Mouse (Mus musculus) embryonic facial prominence, embryonic 10.5 days (tissue): ENCODE measurements around the gene Sept11. TPM values are rescaled to one million over a fixed set of nuclear protein-coding genes. Genes with fewer than 3 reads are reported as not detected.
A peak's percentile ranks its signal among the peaks of the same experiment; 100 is the strongest.

ENCODE experiments used
- DNase-seq: peaks from one replicate; pipeline ENCODE4 v3.0.0-alpha.2; 2017; ENCODE audit warnings: low spot score
- H3K27ac ChIP-seq: fragments of 300-500 bp; sonication (generic); replicated peaks from 2 replicates; pipeline ENCODE4 v1.5.1; 2016; ENCODE audit warnings: mild to moderate bottlenecking
- H3K27me3 ChIP-seq: fragments of 300-500 bp; sonication (generic); replicated peaks from 2 replicates; pipeline ENCODE4 v1.6.1; 2016; ENCODE audit warnings: low read depth, mild to moderate bottlenecking; ENCODE audit not compliant: poor library complexity, severe bottlenecking
- H3K36me3 ChIP-seq: fragments of 300-500 bp; sonication (generic); replicated peaks from 2 replicates; pipeline ENCODE4 v1.6.1; 2016; ENCODE audit warnings: mild to moderate bottlenecking, moderate library complexity
- H3K4me1 ChIP-seq: fragments of 300-500 bp; sonication (generic); 2 replicates; pipeline ENCODE4 v1.6.1; 2016
- H3K4me3 ChIP-seq: fragments of 300-500 bp; sonication (generic); 2 replicates; pipeline ENCODE4 v1.5.1; 2016; ENCODE audit warnings: mild to moderate bottlenecking, moderate library complexity
- H3K9me3 ChIP-seq: fragments of 300-500 bp; sonication (generic); 2 replicates; pipeline ENCODE4 v1.6.1; 2016; ENCODE audit warnings: mild to moderate bottlenecking
- WGBS: fragments of 180-500 bp; shearing (Covaris S2); methylation state at CpG from one replicate; pipeline ENCODE4 v1.1.7; 2016; 5-methylcytosine and 5-hydroxymethylcytosine counted together
- polyA plus RNA-seq: library from polyadenylated mRNA; unstranded; fragments of >200 nt; fragmentation: Nextera tagmentation; extraction: Ambion mirVana; gene quantifications from 2 replicates; pipeline ENCODE4 v1.2.1, GENCODE M21; 2016

Sept11 gene
- polyA plus RNA-seq, 1 experiment from 2014 or later = 294 TPM

DNA sequence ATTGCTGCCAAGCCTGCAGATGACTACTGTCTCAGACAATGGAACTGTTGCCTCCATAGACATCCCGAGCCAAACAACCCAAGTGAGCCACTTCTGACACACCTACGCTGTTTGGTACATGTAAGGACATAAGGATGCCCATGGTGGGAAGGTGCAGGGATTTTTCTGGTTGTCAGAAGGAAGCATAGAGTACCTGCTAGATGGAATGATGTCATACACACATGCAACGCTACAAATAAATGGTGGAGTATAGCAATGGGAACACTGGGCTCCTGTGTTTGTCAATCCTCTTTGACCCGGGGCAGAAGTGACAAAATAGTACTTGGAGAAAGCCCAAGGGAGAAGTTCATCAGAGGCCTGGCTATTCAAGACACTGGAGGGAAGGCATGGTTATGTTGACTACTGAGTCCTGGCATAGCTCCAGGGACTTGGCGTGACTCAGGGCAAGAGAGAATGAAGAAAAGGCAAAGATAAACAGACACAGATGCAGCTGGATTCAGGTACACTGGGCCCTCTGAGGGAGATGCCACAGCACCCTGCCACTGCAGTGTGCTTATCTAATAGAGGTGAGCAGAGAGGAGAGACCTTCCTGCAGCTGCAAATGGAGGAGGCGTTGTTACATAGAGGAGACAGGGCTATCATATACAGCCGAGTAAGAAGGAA, 15.4 kb upstream of the Sept11 start:
- Histone ChIP-seq H3K36me3 (no peaks in the 10 kb centered on the region), H3K27me3 (no peaks in the 10 kb centered on the region), H3K27ac (no peak overlapping the region), H3K4me1 (peaks cover 19% of the 10 kb centered on the region), H3K4me3 (no peak overlapping the region), H3K9me3 (no peaks in the 10 kb centered on the region)
- 82% methylated on average over 7 of the region's 7 CpGs for WGBS
- DNase-seq = no peak

DNA sequence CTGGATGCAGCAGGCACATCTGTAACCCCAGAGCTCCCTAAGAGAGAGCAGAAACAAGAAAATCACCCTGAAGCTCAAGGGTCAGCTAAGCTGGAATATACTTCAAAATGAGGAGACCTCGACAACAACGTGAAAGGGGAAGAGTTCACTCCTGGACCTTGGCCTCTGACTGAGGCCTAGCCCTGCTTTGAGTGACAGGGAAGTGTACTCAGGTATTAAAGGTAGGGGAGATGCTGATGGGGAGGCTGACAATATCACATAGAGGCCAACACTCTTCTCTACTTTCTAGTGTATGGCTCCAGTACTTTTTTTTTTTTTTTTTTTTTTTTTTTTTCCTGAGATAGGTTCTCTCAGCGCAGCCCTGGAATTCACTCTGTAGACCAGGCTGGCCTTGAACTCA, 13.6 kb upstream of the Sept11 start:
- DNase-seq = no peak
- Histone ChIP-seq H3K27me3 (no peaks in the 10 kb centered on the region), H3K4me3 (no peak overlapping the region), H3K27ac (no peak overlapping the region), H3K4me1 (peaks cover 19% of the 10 kb centered on the region), H3K9me3 (no peaks in the 10 kb centered on the region), H3K36me3 (no peaks in the 10 kb centered on the region)
- 85% methylated on average over 3 of the region's 3 CpGs for WGBS

- H3K36me3 ChIP-seq = no peaks in the 10 kb centered on the region
- no peaks in the 10 kb centered on the region for H3K27me3 ChIP-seq
- peaks cover 9% of the 10 kb centered on the region for H3K4me1 ChIP-seq
- no peak overlapping the region for H3K27ac ChIP-seq
- no peak overlapping the region for H3K4me3 ChIP-seq
- 61% methylated on average over 4 of the region's 4 CpGs for WGBS
- H3K9me3 ChIP-seq = no peaks in the 10 kb centered on the region
- DNase-seq = no peak
Measured at GRCm38 (mm10) chr5:93085015-93085598, 8.1 kb upstream of the Sept11 start.

GRCm38 (mm10) chr5:93085900-93086299, 7.3 kb upstream of the Sept11 start:
- Histone ChIP-seq H3K4me1 (peaks cover 5% of the 10 kb centered on the region; the same call in 1 of the 2 replicates), H3K4me3 (no peak overlapping the region), H3K36me3 (no peaks in the 10 kb centered on the region), H3K27me3 (no peaks in the 10 kb centered on the region), H3K27ac (no peak overlapping the region), H3K9me3 (no peaks in the 10 kb centered on the region)
- no peak for DNase-seq
- WGBS = 88% methylated on average over 4 of the region's 4 CpGs

GRCm38 (mm10) chr5:93091266-93091665, 2.0 kb upstream of the Sept11 start:
- Histone ChIP-seq H3K36me3 (no peaks in the 10 kb centered on the region), H3K4me3 (peak overlapping the region; percentile 81), H3K27me3 (no peaks in the 10 kb centered on the region), H3K9me3 (no peaks in the 10 kb centered on the region), H3K27ac (no peak overlapping the region), H3K4me1 (peaks cover 44% of the 10 kb centered on the region)
- WGBS = 84% methylated on average over 3 of the region's 3 CpGs
- no peak for DNase-seq

- Histone ChIP-seq H3K27me3 (no peaks in the 10 kb centered on the region), H3K36me3 (0 out of 2 replicates have a peak, but pooled peaks cover under 1% of the 10 kb centered on the region), H3K9me3 (no peaks in the 10 kb centered on the region), H3K27ac (peak overlapping the region; percentile 97), H3K4me1 (peaks cover 54% of the 10 kb centered on the region), H3K4me3 (peak overlapping the region; percentile 81)
- DNase-seq = peak; percentile 60
- WGBS = 7% methylated on average over 28 of the region's 28 CpGs
Measured at GRCm38 (mm10) chr5:93092147-93092781, 973 bp upstream of the Sept11 start.

- WGBS = under 1% methylated on average over 50 of the region's 50 CpGs
- DNase-seq = peak; percentile 70
- H3K4me1 ChIP-seq = peaks cover 67% of the 10 kb centered on the region
Measured at GRCm38 (mm10) chr5:93093638-93094527, 646 bp downstream of the Sept11 start.

DNA sequence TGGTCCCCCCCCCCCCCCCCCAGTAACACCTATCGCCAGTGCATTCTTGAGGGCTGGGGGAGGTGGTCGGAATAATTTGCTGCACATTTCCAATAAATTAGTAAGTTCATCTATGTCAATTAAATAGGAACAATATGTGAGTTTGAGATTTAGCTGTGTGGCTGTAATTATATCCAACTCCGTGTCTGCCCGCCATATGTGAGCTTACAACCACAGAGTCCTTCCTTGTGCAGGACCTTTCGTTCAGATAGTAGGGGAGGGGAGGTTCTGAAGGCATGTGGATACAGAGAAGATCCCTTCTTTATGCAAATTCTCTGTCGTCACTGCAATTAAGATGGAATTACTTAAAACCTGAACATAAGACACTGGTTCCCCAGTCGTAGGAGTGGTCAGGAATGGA, 2.1 kb downstream of the Sept11 start:
- Histone ChIP-seq H3K4me3 (peak overlapping the region; percentile 81), H3K27me3 (no peaks in the 10 kb centered on the region), H3K4me1 (peaks cover 78% of the 10 kb centered on the region), H3K27ac (peak overlapping the region; percentile 97), H3K9me3 (no peaks in the 10 kb centered on the region), H3K36me3 (peaks cover 26% of the 10 kb centered on the region)
- DNase-seq = peak; percentile 42
- 33% methylated on average over 7 of the region's 7 CpGs for WGBS

More at GRCm38 (mm10) chr5:93093638-93094527, 646 bp downstream of the Sept11 start:
- Histone ChIP-seq H3K36me3 (peaks cover 15% of the 10 kb centered on the region), H3K27me3 (no peaks in the 10 kb centered on the region), H3K4me3 (peak overlapping the region; percentile 81), H3K27ac (peak overlapping the region; percentile 97), H3K9me3 (no peaks in the 10 kb centered on the region)

DNA sequence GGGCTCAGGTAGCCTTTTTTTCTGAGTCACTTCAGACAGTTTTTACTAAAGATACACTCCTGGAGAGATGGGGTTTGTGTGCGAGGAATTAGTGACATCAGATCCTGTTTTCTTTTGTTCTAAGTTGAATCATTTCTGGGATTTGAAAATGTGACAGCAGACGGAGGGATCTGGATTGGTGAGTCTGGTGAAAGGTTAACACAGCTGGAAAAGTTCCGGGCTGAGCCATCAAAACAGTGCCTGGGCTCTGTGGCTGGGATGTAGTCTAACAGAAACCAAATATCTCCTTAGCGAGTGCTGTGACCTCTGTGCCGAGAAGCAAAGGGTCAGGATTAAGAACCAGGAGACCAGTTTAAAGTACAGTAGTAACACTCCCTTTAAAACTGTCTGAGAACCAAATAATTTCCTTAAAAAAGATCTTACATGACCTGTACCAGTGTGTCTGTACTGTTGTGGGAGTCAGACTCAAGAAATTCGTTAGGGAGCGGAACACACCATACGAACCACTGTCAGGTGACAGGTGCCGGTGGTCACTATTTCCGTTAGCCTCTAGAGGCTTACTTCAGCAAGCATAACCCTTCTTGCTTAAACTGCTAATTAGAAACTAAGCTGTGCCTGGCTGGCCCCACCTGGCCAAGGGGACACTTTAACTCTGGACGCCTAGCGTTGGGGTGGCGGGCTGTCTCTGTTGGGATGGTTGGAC, 4.1 kb downstream of the Sept11 start:
- Histone ChIP-seq H3K4me3 (peak overlapping the region; percentile 25; the same call in 1 of the 2 replicates), H3K36me3 (peaks cover 47% of the 10 kb centered on the region), H3K27me3 (no peaks in the 10 kb centered on the region), H3K27ac (no peak overlapping the region), H3K9me3 (no peaks in the 10 kb centered on the region), H3K4me1 (peaks cover 78% of the 10 kb centered on the region)
- 65% methylated on average over 13 of the region's 13 CpGs for WGBS
- DNase-seq = no peak

DNA sequence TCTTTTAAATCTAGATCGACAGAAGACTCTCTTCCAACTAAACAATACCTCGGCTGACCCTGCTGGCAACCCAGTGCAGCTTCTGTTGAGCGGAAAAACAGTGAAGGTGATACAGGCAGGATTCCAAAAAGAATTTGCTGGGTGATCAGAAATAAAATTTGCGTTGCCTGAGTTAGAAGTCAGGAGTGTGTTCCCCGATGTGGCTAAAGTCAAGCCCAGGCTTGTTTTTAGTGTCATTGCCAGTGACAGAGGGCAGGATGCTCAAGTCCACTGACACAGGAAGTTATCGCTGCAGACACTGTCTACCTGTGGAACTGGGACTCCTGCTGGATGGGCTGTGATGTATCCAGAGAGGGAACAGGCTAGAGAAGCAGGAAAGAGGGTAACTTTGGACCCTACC, 5.0 kb downstream of the Sept11 start:
- H3K27me3 ChIP-seq = no peaks in the 10 kb centered on the region
- no peak overlapping the region for H3K4me3 ChIP-seq
- 73% methylated on average over 6 of the region's 6 CpGs for WGBS
- H3K36me3 ChIP-seq = peaks cover 54% of the 10 kb centered on the region
- H3K4me1 ChIP-seq = peaks cover 72% of the 10 kb centered on the region
- H3K9me3 ChIP-seq = no peaks in the 10 kb centered on the region
- DNase-seq = no peak
- H3K27ac ChIP-seq = no peak overlapping the region

DNA sequence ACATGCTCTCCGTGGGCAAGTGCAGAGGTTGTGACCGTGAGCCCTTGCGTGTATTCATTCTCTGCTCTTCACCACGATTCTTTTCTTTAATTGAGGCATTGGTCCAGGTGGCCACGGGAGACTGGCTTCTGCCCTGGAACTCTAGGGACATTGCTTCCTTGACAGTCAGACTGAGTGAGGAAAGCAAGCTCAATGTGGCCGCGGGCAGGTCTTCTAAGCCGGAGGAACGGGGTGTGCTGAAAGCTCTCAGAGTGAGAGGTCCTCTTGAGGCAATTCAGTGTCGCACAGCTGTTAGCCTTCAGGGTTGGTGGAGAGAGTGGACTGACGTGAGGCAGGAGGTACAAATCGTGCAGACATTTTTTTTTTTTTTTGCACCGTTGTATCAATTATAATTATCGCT, 5.6 kb downstream of the Sept11 start:
- peaks cover 76% of the 10 kb centered on the region for H3K4me1 ChIP-seq
- peaks cover 60% of the 10 kb centered on the region for H3K36me3 ChIP-seq
- no peaks in the 10 kb centered on the region for H3K9me3 ChIP-seq
- H3K27ac ChIP-seq = no peak overlapping the region; the same call in 1 of the 2 replicates
- H3K4me3 ChIP-seq = no peak overlapping the region
- H3K27me3 ChIP-seq = no peaks in the 10 kb centered on the region
- no peak for DNase-seq
- 82% methylated on average over 14 of the region's 14 CpGs for WGBS

- Histone ChIP-seq H3K27ac (peak overlapping the region; percentile 35), H3K36me3 (peaks cover 70% of the 10 kb centered on the region), H3K4me1 (peaks cover 63% of the 10 kb centered on the region), H3K27me3 (no peaks in the 10 kb centered on the region), H3K9me3 (no peaks in the 10 kb centered on the region), H3K4me3 (no peak overlapping the region)
- WGBS = 77% methylated on average over 4 of the region's 4 CpGs
- no peak for DNase-seq
Measured at GRCm38 (mm10) chr5:93100906-93101305, 7.7 kb downstream of the Sept11 start.
